Mouse (Mus musculus) right cerebral cortex, adult 18-20 months (tissue): ENCODE measurements at regions not wholly inside any gene's neighbourhood (a gene's known extent, or its start where the extent isn't known, plus 50 kb on each side); places are given as distances from the start of the nearest gene placed in this dataset.
A peak's percentile ranks its signal among the peaks of the same experiment; 100 is the strongest.

ENCODE experiments used
- DNase-seq: peaks from one replicate; pipeline ENCODE4 v3.0.0; 2022; ENCODE audit warnings: mixed read lengths

GRCm38 (mm10) chr6:12140596-12140995 lies 233.0 kb downstream of the Phf14 start:
- no peak for DNase-seq

DNA sequence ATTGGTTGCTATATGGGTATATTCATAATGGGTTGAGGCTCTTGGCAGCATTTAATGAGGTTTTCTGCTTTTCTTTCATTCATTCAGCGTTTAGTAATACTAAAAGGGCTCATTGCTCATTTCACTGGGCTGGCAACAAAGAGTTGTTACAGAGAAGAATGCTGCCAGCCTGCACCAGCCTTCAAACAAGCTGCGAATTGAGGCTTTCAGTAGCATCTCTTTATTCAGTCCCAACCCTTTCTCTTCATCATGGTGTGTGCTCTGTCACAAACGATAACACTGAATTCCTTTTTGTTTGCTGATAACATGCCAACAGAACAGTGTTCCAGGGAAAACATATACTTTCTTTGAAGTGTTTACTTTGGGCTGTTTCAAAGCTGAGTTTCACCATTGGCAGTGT lies 237.6 kb downstream of the Phf14 start:
- no peak for DNase-seq

- DNase-seq = no peak
Measured at GRCm38 (mm10) chr6:12150613-12151333, 243.2 kb downstream of the Phf14 start.

DNA sequence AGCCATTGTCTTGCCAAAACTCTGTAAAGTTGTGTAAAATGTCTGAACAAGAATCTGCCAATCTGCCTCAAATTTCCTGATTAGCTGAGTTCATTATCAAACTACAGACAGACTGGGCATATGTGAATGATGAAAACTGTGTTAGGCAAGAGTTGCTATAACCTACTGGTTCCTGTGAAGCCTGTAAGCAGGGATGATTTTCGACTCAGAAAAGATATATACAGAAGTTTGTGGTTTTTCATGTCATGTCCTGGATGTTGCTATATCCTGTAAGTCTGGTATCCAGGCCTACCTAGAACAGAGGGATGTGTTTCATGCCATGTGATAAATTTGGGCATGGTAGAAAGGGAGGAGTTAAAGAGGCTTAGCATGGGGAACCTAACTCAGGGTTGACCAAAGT lies 256.4 kb downstream of the Phf14 start:
- DNase-seq = no peak

DNA sequence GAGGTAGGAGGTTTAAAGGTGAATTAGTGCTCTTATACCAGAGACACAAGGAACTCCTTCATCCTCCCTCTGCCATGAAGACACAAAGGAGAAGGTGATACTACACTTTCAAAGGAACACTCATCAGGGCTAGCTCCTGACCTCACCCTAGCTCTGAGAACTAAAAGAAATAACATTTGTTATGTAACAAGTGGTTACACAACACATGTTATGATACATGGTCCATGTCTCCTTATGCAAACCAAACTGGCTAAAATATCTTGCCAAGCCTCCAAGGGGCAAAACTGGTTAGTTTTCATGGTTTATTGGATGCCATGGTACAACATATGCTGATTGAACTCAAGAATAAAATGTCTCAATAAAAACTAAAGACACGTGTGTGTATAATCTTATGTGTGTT lies 260.9 kb downstream of the Phf14 start:
- DNase-seq = no peak

GRCm38 (mm10) chr6:12169431-12169830 lies 261.8 kb downstream of the Phf14 start:
- no peak for DNase-seq

- no peak for DNase-seq
Measured at GRCm38 (mm10) chr6:12170722-12171121, 263.1 kb downstream of the Phf14 start.

GRCm38 (mm10) chr6:12171189-12171588 lies 263.6 kb downstream of the Phf14 start:
- no peak for DNase-seq

- DNase-seq = peak; percentile 31
Measured at GRCm38 (mm10) chr6:12177996-12178395, 270.4 kb downstream of the Phf14 start.

DNA sequence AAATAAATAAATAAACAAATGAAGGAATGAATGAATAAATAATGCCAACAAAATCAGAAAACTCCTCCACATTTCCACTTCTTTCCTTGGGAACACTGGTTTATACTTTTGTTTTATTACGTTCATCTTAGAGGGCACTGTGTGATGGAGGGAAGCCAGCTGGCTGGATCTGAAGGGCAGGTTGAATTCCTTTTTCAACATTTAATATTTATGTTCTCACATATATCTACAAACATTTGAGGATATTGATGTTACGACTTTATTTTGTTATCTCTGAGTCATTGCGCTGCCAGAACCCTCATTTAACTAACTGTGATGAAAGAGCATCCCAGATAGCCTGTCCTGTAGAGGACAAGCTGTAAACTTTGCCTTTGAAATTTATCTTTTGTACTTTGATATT lies 273.3 kb downstream of the Phf14 start:
- no peak for DNase-seq

DNA sequence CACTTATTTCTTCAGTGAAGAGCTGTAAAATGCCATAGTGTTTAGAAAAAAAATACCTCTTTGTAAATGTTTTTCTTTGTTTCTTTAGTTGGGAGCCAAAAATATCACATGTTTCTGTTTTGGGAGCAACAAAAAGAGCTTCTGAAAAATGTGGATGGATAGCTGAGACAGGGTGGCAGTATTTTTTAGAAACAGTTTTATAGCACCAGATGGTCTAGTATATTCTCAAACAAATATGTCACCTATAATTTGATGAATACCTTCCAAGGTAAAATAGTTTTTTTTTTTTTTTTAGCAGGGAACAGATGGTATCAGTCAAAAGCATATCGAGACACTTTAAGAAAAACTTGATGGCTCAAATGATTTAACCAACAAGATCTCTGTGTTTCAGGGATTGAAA lies 302.6 kb downstream of the Phf14 start:
- DNase-seq = no peak

GRCm38 (mm10) chr6:12214526-12215177 lies 307.0 kb downstream of the Phf14 start:
- no peak for DNase-seq

- no peak for DNase-seq
Measured at GRCm38 (mm10) chr6:12215178-12215553, 307.6 kb downstream of the Phf14 start.

GRCm38 (mm10) chr6:12244151-12244550 lies 336.5 kb downstream of the Phf14 start:
- no peak for DNase-seq

DNA sequence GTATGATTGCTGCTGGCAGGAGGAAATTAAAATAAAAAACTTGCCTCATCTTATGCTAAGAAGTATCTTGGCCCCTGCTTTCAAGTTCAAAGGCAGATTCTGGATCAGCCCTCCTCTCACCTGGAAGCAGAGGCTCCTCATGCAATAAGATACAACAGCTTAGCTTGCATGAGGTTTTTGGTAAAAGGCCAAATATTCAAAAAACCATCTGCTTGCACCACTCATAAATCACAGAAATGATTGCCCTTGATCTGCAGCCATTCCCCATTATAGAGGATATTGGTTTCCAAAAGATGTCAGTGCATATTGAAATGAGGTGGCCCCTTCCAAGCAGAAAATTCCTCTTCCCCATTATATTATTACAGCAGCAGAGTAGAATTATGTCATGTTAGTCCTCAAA lies 340.4 kb downstream of the Phf14 start:
- no peak for DNase-seq

DNA sequence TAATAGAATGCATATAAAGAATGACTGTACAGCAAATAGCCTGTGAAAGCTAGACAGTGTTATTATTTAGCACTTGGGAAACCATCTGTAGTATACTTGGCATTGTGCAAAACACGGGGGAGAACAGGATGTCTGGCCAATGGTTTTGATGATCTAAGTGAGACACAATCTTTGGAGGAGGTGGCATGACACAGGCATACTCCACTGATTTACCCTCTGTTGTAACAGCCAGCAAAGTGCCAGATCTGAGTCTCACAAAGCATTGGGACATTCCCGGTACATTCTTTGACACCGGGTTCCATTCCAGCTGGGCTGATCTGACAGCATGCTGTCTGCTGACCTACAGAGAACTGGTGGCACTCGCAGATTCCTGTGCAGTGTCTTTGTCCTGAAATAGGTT lies 341.0 kb downstream of the Phf14 start:
- DNase-seq = peak; percentile 47

DNA sequence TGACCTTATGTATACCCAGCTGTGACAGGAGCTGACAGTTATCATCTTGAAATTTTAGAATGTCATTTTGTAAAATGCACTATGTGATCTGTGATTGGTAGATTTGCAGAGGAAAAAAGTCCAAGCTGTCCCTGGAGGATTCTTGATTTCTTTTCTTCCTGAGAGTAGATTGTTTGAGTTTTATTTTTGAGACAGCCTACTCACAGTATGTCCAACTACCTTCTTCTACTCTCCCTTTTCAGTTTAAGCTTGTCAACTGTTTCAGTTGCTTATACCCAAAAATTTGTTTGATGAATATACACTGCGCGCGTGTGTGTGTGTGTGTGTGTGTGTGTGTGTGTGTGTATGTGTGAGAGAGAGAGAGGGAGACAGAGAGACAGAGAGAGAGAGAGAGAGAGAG lies 346.9 kb downstream of the Phf14 start:
- DNase-seq = no peak

GRCm38 (mm10) chr6:12255434-12255833 lies 347.8 kb downstream of the Phf14 start:
- DNase-seq = no peak

DNA sequence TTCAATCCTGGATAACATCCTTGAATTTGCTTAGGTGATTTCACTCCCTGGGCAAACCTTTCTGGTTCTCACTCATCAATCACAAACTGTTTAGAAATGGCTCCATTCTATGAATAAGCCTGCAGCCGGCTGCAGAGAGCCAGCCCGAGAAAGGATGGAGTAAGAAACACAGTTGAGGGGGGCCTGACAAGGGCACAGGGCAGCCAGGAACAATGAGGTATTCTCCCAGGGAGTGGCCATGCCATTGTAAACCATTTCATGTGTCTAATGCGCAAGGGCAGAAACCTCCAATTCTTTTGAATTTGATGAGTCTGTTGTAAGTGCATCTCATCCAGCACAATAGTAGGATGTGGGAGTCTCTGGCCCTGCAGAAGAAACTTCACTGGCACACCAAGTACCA lies 350.7 kb downstream of the Phf14 start:
- DNase-seq = no peak

DNA sequence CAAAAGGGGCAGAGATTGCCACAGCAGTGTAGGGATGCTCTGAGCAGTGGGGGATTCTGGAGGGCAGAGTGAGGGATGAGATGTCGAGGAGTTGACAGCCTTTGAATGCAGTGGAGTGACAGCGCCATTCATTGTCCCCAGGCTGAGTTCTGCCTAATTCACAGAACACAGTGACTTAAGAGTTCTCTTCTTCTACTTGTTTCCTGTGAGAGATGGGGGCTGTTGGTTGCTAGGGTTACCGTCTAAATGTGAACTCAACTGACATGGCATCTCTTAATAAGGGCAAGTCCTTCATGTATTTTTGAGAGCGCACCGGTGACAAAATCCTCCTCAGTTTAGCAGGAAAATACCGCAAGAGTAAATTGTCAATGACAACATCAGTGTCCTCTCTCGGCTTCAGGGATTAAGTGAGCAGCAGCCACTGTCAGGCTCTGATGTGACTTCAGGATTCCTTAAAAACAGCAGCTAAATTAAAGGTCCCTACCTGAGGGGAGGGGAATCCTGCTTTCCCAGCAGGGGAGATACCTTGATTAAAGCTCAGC lies 351.4 kb downstream of the Phf14 start:
- DNase-seq = no peak

- DNase-seq = no peak
Measured at GRCm38 (mm10) chr6:12259629-12260028, 352.0 kb downstream of the Phf14 start.

- peak; percentile 45 for DNase-seq
Measured at GRCm38 (mm10) chr6:12260325-12261076, 352.9 kb downstream of the Phf14 start.
